Mouse (Mus musculus) spleen, postnatal 14 days (tissue): ENCODE measurements around the gene Nid1.

ENCODE experiments used
- DNase-seq, 2 experiments: peaks; one replicate each; pipeline ENCODE4 v3.0.0; 2021 to 2022; ENCODE audit warnings: low spot score in 2 of 2

Gene Nid1

DNA sequence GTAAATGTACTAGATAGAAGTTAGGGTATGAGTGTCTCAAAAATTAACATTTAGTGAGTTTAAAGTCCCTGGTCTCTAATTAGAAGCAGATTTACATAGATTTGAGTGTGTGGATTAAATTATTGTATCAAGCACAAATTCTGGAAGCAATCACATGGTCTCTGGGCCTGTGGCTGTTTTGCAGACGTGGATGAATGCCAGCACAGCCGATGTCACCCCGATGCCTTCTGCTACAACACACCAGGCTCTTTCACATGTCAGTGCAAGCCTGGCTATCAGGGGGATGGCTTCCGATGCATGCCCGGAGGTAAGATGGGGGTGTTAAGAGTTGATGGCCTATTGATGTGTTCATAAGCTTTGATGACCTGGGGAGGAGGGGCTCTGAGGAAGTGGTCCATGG is 52.5 kb downstream of the Nid1 start:
- DNase-seq, result no peak

DNA sequence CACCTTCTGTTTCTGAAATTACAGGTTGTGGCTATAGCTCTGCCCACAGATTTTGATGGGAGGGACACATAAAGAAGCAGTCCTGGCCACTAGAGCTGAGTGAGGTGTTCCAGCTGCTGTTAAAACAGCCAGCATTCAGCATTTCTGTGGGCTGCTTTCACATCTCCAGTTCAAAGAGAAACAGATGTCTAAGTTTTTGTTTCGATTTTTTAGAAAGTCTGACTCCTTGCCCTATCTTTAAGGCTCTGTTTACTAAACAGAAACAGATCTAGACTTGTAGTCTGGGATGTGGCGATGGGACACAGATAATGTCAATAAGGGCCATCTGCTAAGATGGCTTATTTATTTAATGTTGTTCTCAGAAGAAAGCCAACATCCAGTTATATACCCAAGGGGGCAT is 54.8 kb downstream of the Nid1 start:
- no peak for DNase-seq

DNA sequence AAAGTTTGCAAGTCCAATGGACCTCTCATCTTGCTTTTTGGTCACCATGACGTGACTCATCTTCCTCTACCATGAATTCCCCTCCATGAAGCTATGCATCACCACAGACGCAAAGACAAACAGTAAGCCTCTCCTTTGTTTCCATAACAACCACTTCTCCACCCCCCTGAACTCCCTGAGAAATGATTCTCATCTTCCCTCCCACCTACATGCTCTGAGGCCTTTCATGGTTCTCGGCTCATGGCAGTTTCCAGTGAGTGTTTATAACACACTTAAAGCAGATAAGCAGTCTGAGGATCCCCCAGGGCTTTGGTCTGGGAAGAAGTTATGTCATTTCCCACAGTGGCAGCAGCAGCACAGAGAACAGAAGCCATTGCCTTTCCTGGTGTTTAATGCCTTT is 56.2 kb downstream of the Nid1 start:
- no peak for DNase-seq

DNA sequence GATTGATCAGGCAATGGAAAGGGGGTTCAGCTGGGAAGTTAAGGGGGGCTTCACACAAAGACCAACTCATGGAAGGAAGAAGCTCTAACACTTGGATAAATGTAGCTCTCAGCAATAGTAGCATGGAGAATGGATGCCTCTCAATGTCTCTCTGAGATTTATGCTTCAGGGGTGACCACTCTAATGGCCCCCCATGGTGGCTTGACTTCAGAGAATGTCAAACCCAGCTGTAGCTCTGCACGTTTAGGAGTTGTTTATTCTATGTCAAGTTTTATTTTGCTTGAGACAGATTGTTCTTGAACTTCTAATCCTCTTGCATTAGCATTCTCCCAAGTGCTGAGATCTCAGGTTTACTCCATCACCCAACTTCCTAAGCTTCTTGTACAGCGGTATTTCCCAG is 60.7 kb downstream of the Nid1 start:
- no peak for DNase-seq

DNA sequence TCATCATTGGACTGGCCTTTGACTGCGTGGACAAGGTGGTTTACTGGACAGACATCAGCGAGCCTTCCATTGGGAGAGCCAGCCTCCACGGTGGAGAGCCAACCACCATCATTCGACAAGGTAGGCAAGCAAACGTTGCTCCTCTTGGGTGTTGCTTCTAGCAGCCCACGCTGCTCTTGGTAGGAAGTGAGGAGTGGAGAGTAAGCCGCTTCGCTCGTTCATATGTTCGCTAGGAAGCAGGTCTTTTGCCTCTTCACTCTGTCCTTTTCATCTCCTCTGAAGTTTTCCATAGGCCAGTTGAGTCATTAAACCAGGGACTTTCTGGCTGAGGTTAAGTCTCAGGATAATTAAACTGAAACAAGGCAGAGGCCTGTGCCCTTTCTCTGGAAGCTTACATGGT is 65.1 kb downstream of the Nid1 start:
- DNase-seq, result no peak

DNA sequence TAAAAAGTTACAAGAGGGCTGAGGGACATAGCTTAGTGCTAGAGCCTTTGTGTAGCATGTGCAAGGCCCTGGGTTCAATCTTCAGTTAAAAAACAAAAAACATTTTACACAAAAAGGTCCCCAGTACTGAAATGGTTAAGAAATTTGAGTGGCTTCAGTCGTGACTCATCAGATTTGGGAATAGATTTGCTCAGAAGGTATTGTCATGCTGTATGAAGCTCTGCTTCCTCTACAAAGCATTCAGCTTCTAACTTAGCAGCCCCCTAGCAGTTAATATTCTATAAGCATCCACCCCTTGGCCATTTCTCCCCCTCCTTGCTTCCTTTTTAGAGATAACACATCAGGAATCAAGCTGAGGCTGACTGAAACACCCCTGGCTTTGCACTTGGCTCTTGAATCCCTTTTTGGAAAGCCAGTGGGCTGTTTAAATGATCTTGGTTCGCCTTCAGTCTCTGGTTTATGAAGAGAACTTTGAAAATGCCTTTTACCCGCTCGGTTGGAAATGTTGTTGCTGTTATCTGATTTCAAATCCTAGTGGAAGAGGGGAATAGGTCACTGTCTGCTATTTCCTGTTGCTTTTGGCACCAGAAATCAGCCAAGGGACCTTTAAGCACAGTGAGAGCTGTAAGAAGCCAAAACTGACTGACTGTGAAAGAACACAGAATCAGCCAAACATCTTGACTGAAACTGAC is 66.5 kb downstream of the Nid1 start:
- DNase-seq, result no peak

DNA sequence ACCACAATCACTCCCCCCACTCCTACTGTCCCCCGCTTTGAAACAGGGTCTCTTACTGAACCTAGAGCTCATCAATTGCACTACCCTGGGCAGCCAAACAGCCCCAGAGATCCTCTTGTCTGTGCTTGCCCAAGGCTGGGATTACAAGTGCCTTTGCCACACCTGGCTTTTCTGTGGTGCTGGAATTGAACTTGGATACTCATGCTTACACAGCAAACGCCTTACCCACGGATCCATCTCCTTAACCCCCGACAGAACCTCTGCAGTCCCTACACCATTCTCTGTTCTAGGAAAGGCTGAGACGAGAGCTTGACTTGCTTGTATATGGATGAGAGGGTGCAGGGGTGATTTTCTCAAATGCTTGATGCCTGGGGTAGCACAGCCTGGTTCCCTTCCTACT is 67.7 kb downstream of the Nid1 start:
- DNase-seq, result no peak

DNA sequence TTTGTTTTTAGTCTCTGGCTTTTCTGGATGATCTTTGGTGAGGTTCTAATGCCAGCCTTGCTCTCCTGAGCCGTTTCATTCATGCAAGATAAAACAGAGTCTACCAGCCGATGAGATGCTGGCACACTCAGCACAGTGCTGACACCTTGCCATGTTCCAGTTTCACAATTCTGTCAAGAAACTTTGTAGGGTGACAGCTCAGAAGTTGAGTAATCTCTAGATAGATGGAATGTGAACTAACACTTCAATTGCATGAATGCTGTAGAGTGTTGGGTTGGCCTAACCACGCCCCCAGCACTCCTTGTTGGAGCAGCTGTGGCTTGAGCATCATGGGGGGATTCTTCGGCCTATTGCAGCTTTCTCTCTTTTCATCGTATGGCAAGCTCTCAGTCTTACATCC is 69.2 kb downstream of the Nid1 start:
- DNase-seq, result no peak

DNA sequence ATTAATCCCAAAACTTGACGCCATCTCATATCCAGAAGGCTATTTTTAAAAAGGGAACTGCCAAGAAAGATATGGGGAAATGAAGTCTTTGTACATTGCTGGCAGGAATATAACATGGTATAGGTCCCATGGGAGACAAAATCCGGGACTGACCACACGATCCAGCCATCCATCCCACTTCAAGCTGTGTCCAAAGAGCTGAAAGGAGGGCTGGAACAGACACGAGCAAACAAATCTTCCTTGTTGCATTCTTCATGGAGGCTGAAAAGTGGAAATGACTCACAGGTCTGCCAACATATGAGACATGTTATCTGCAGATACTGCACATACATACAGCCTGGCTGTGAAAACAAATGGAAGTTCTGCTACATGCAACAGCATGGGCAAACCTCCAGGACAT is 77.5 kb downstream of the Nid1 start:
- DNase-seq, result no peak

DNA sequence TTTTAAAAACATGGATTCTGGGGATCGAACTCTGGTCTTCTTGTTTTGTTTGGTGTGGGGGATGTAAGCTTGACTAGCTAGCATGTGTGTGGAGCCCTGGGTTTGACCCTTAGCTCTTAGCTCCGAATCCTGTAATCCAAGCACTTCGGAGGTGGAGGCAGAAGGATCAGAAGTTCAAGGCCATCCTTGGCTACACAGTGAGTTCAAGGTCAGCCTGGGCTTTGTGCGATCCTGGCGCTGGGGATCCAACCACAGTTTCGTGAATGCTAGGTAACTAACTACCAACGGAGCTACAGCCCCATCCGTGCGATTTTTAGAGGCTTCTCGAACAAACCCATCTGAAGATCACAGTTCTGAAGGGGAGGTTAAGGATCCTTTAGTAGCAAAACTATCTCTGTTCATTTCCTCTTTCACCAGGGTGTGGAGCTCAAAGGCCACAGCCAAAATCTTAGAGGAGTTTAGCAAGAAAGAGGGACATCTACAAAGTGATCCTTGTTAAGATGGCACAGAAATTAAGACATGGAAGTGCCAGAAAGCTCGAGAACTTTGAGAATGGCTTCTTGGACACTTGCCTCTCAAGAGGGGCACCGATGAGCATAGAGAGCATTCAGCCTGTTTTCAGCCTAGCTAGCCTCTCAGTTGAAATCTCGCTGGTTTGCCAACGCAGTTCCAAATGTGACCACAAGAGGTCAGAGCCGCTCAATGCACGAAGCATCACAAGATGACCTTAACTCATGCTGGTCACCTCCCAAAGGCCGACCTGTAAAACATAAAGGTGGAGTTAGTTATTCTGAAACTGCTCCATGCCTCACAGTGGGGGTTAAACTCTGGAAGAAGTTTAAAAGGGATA is 79.2 kb downstream of the Nid1 start:
- DNase-seq, result peak; percentile 68 to 80

DNA sequence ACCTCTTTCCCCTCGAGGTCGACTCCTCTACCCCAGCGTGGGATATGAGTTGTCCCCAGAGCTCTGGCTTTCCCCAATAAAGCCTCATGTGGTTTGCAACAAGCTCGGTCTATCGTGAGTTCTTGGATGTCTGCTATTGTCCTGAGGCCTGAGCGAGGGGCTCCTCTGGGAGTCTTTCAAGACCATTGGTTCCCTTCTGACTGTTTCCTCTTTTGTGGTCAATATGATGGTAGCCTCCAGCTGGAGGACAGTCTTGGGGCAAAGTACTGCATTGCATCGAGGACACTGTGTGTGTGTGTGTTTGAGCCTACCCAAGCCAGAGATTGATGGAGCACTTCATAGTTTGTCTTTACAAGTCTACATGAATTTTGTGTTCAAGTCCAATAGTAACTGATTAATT is 80.8 kb downstream of the Nid1 start:
- no peak for DNase-seq

DNA sequence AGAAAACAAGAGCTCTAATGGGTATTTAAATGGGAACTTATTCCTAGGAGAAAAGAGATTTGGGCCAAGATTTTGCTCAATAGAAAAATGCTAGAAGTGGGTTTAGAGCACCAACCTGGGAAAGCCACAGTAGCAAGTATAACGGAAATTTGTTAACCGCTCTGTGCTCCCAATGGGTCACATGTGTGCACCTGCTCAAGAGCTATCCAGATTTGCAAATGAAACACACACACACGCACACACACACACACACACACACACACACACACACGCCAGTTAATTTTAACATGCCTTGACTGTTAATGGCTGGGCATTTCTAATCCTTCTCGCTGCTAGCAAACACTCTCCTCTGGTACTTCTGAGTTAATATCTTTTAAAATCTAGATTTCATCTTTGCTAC is 83.1 kb downstream of the Nid1 start:
- DNase-seq, result no peak

DNA sequence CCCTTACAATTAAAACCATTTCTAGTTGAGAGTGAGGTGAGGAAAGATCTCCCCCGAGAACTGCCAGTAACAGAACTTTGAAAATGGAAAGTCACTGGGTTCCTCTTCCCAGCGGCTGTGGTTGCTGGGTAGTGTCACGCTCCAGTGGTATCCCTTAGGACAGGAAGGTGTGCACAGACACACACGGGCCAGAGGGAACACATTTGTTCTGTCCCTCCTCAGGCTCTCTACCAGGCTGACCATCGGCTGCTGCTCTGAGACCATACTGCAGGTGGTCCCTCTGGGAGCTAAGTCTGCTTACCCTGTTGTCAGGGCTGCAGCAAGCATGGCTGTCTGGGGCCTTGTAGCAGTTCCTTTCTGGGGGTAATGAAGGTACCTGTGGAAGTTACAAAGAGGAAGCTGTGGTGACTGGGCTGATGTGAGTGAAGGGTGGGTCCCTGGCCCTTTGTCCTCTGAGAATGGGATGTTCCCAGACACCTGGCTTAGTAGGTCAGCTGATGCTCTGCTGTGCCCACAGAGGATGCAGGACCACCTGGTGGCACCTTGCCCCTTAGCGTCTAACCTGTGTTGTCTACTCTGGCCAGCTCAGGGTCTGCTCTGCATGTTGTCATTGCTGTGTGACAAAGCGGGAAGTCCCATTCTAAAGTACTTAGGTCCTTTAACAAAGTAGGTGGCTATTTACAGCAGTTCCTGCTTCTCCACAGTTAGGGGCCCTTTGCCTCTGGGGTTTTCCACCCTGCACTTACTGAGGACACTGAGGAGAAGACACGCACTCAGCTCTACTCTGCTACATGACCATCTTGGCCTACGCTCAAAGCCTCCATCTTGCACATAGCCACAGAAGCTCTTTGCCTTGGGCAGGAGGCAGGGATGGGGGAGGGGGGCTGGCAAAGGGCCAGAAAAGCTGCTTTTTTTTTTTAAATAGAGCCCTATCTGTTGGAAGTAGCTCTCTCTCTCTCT is 86.6 kb downstream of the Nid1 start:
- peak; percentile 14 to 24 for DNase-seq

DNA sequence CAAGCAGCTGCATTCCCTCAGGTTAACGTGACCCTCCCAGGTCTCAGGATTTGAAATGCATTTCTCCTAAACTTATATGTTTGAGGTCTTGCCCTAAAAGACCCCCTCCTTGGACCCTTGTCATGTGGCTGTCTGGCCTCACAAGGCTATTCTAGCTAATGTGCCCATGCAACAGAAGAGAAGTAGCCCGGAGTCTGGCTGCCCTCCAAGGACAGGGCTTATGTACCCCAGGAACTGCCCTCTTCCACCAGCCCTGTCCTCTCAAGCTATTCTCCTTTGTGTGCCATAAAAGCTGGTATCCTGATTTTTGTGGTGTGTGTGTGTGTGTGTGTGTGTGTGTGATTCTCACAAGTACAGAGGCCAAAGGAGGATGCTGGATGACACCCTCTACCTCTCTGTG is 87.9 kb downstream of the Nid1 start:
- no peak for DNase-seq

DNA sequence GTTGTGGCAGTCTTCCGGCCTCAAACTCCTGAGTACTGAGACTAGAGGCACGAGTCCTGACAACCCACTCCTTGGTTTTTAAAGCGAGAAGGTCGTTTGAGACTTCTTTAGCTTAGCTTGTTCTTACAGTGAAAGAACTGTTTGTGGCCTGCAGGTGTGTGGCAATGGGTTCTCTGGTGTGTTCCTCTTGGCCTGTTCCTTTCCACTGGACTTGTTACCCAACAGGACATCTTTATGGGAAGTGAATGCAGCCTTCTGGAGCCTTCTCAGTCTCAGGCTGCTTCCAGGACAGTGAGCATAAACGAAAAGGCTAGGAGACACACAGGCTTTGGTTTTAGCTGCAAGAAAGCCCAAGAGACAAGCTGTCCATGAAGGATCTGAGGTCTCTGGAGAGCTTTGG is 88.5 kb downstream of the Nid1 start:
- DNase-seq, result no peak

DNA sequence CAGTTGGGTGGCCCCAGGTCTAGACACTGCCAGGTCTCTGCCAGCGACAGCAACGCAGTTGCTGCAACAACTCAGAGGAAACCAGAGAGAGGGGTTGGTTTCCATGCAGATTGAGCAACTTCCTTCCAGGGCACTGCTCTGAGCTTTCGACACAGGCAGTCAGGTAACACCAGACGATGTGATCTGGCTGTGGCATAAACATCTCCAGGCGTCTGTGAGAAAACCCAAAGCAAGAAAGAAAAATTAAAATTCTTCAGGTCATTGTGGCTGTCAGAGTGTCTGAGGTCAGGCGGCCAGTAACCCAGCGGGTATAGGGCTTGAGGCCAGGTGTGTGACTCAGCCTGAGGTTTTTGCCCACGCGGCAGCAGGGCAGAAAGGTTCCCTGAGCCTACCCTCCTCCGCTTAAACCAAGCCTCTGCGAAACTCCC is 91.8 kb downstream of the Nid1 start:
- no peak for DNase-seq

DNA sequence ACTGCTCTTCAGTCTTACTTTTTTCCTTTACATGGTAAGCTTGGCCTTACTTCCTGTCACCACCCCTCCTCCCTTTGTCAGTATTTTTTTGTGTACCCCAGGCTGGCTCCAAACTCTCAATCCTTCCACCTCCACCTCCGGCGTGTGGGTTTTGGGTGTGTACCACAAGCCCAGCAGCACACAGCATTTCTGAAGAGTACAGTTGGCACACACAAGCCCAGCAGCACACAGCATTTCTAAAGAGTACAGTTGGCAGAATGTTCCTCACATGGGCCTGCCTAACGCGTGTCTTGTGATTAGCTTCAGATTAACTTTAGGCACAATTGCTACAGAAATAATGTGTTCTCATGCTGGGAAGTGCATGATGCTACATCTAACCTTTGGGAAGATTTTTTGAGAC is 93.6 kb downstream of the Nid1 start:
- DNase-seq, result no peak

DNA sequence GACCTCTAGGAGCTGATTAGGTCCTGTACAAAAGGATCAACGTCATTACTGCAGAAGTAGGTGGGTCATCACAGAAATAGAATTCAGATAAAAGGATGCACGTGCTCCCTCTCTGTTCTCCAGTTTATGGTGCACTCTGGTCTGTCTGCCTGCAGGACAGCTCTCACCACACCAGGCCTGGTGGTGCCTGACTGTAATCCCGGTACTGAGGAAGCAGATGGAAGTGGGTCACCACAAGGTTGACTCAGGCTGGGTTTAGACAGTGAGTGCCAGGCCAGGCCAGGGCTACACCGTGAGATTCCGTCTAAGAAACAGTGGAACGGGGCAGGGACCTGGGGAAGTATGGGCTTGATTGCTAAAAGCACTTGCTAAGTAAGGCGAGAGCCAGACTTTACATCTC is 94.6 kb downstream of the Nid1 start:
- no peak for DNase-seq

DNA sequence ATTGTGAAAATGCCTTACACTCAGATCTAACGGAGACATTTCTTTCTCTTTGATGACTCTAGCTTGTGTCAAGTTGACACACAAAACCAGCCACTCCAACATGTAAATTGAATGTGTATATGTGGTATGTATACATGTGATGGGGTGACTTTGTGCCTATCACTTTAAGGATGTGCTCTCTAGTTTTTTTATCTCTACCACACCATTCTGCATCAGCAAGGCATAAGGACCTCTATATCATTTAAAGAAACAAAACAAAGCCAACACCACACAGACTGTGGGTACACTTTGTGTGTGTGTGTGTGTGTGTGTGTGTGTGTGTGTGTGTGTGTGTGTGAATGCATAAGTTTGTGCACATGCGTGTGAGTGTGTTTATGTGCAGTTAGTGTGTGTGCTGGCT is 99.2 kb downstream of the Nid1 start:
- DNase-seq, result no peak

DNA sequence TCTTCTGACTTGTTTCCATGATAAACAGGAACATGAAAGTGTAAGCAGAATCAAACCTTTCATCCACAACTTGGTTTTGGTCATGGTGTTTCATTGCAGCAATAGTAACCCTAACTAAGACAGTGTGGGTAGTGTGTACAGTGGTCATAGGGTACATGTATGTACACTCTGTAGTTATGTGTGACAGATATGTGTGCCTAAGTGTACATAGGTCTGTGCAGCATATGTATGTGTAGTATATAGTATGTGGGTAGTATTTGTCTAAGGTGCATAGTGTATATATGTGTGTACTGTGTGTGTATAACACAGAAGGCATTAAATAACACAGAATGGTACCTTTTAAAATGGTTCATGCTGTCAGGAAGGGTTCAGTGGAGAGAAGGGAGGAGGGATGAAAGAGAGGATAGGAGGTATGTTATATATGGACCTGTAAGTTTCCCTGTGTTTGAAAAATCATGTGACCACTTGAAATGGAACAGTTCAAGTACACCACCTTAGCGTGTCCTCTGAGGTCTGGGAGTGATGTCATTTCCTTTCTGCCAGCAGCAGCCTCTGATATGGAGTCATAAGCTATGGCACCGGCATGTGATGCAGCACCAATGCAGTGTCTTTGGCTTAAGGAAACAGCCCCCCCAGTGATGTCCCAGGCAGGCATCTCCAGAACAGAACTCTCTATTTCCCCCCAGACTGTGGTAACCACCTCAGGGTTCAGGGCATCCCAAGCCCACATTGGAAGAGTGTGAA is 100.1 kb downstream of the Nid1 start:
- no peak for DNase-seq

DNA sequence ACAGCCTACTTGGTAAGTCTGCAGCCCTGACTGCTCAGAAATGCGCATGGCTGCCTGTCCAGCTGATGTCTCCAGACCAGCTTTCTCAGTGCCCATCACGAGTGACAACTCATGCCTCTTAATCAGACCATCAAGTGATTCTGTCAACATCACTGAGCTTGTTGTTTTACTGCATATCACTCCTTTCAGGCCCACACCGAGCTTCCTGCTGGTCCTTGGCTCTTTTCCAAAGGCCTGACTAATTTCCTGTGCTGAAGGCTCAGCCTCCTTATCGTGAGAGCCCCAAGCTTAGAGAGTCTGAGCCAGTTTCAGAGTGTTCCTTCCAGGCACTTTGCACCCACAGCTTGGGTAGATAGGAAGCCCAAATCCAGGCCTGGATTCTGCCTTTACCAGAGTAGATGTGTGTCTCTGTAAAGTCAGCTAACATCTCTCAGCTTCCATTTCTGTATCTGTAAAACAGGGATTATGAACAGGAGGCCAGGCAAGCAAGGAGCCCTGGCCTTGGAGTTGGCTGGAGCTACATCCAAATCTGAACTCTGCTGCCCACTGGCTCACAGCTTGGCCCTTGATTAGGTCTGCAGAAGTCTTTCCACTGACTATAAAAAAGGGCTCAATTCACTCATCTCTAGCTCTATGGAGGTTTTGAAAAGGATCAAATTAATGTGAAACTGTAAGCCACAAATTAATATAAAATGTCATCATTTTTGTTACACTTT is 101.4 kb downstream of the Nid1 start:
- DNase-seq, result no peak
